ENCODE assay signal across 8 mouse cellular contexts in genomic region chr3:102534744-102535143, GRCm38 (mm10).
"Had no signal": no experiment of that assay in that cellular context is flagged by ENCODE, and none has a peak within 500 bp of the region (broad histone marks: within the 10 kb centered on the region; RNA-seq: fewer than 3 reads in every experiment).

No protein-coding gene starts in this region.

- DNase-seq: liver, postnatal 0 days; lung, adult 2 months; lung, postnatal 14 days; lung, postnatal 36 days; right cerebral cortex, postnatal 14 days; thymus, adult 2 months; thymus, postnatal 25 days; thymus, postnatal 4 days had no signal
